Mouse (Mus musculus) layer of hippocampus, postnatal 25 days (tissue): ENCODE results near the gene Tgfbi. TPM values are rescaled to one million over a fixed set of nuclear protein-coding genes. Genes with fewer than 3 reads are reported as not detected.
A peak's percentile ranks its signal among the peaks of the same experiment; 100 is the strongest.

Experiments
- DNase-seq, 2 experiments: peaks; one replicate each; pipeline ENCODE4 v3.0.0; 2022; ENCODE audit warnings: mixed read lengths in 2 of 2, low spot score in 1 of 2; ENCODE audit errors: extremely low spot score in 1 of 2
- total RNA-seq, 2 experiments: library from RNA; stranded (reverse); gene quantifications; 2 replicates each; pipeline ENCODE4 v1.2.3; 2021

Gene Tgfbi
- total RNA-seq, 2 experiments from 2014 or later: 3.1 to 3.8 TPM

DNA sequence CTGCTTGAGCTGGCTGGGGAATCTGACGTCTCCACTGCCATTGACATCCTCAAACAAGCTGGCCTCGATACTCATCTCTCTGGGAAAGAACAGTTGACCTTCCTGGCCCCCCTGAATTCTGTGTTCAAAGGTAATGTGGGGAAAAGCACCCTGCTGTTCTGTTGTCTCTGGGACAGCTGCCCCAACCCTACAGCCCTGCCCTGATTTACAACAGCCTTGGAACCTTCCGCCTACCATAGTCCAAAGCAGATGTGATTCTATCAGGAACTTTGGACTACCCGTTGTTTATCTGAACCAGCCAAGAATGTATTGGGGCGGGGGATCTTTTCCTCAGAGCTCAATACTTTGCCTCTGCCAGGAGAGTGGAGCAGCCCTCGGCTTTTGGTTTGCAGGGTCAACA lies 21.2 kb downstream of the Tgfbi start:
- no peak for DNase-seq

GRCm38 (mm10) chr13:56631332-56631731 lies 22.0 kb downstream of the Tgfbi start:
- no peak for DNase-seq

GRCm38 (mm10) chr13:56634139-56634615 lies 24.9 kb downstream of the Tgfbi start:
- no peak for DNase-seq

DNA sequence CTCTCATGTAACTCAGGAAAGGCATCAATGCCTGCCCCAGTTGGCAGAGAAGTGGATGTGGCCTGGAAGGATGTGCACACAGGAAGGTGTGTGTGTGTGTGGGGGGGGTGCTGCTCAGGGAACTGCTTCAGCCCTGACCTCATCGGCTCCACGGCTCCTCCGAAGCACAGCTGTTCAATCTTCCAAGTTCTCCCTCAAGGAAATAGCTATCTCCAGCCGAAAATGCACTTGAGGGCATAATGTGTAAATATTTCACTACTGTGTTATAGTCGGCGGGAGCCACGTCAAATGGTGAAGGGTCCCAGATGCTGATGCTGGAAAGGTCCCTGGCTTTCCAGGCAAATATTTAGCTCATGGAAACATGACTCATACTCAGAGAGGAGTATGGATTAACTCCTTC lies 25.6 kb downstream of the Tgfbi start:
- DNase-seq: no peak

- no peak for DNase-seq
Observed at GRCm38 (mm10) chr13:56637027-56637426, 27.7 kb downstream of the Tgfbi start.

DNA sequence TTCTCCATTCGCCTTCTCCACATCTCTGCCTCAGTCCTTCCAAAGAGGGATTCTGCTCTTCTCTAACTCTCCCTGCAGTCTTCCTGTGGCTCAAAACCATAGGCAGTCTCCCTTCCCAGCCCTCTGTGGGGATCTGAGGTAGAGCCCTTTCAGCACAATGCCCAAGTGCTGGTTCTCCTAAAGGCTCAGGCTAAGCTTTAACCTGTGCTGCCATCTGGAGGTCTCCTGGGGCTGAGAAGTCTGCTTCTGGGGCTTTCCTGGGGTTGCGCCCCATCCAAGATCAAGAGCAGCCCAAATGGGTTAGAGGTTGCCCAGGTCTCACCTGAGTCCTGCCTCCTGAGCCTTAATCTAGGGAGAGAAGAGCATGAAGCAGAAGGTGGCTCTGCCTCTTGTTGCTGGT lies 32.4 kb downstream of the Tgfbi start:
- DNase-seq: peak in 1 of 2 experiments; percentile 43

DNA sequence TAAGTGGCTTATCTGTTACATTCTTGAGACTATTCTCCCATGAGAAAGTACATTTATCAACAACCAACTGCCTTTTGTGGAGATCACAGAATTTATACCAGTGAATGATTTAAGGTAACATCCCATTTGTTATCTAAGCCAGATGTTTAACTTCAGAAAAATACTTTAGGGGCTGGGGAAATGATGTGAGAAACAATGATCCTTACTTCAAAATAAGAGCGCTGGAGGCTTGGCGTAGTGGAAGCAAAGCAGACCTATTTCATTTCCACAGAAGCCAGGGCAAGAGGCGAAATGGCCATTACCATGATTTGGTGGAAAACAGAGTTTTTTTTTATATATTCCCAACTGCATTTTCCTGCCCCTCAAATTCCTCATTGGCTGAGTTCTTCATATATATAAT lies 34.7 kb downstream of the Tgfbi start:
- DNase-seq: no peak

GRCm38 (mm10) chr13:56645744-56646143 lies 36.4 kb downstream of the Tgfbi start:
- DNase-seq: no peak

GRCm38 (mm10) chr13:56647597-56648405 lies 38.5 kb downstream of the Tgfbi start:
- no peak for DNase-seq

DNA sequence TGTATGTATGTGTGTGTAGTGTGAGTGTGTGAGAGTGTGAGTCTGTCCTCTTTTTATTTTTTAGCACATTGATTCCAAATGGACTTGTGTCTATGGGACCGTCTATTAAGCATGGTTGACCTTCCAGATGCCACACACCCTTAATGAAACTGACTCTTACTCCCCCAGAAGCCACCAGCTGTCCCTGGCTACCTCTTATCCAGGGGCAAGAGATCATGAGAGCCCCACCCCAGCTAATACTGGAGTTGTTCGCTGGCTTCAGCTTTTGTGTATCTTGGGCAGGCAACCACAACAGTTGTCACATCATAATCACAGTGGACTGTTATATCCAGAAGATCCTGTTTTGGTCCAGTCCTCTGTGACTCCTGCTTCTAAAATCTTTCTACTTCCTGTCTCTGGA lies 40.7 kb downstream of the Tgfbi start:
- DNase-seq: no peak

GRCm38 (mm10) chr13:56652381-56652780 lies 43.1 kb downstream of the Tgfbi start:
- DNase-seq: no peak

DNA sequence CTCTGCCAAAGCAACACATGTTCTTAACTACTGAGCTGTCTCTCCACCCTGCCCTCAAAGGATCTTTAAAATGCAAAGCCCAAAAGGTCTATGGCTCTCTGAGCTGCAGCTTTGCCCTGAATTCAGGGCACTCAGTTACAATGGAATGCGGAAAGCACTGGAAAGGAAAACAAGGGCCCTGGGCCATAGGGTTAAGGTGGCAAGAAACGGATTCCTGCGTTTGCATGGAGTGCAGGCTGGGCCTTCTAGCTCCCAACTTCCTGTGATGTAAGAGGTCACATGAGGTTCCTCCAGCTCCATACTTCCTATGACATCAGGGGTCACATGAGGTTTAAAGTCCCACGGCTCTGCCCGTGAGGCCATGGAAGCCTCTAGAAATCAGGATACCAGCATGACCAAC lies 44.9 kb downstream of the Tgfbi start:
- DNase-seq: no peak

DNA sequence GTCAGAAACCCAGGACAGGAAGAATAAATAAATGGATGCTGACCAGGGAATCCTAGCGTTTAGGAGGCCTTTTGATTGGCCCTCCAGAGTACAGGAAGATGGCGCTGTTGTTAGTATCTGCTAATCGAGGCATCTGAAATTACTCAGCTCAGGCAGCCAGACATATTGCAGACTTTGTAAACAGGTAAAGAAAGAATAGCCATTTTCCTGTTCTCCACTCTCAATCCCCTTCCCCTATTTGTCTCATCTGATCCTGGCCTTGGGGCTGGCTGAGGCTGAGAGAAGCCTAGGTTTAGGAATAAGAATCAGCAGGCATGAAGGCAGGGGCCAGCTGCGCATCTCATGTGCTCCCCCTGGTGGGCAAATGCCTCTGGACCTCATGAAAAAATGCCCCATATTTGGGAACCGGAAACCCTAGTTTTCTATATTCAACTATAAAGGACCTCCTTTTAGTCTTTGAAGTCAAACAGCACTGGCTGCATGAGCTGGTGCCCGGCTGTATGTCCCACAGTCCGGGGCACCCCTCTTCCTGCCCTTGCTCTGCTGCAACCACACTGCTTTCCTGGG lies 48.7 kb downstream of the Tgfbi start:
- peak; percentile 64 to 89 for DNase-seq

- DNase-seq: no peak
Observed at GRCm38 (mm10) chr13:56658931-56659330, 49.6 kb downstream of the Tgfbi start.

GRCm38 (mm10) chr13:56661914-56662621 lies 52.7 kb downstream of the Tgfbi start:
- DNase-seq: no peak

GRCm38 (mm10) chr13:56664256-56665170 lies 55.2 kb downstream of the Tgfbi start:
- no peak for DNase-seq

GRCm38 (mm10) chr13:56671206-56671605 lies 61.9 kb downstream of the Tgfbi start:
- no peak for DNase-seq

DNA sequence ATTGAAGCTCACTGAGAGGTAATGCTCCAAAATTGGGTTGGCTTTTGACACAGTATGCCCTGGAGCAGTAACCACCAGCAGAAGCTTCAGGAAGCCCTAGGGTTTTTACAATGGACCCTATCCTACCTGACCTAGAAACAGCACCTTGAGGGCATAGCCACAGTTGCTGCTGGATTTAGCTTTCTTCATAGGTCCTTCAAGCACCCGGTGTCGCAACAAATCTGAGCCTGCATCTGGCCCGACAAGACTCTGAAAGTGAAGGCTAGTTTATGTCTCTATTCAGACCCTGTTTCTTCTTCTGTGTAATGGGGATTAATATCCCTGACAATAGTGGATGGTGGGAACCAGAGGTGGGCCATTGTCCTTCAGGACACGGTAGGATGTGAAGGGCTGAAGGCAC lies 68.4 kb downstream of the Tgfbi start:
- no peak for DNase-seq

GRCm38 (mm10) chr13:56678188-56678787 lies 69.0 kb downstream of the Tgfbi start:
- no peak for DNase-seq
